Mouse (Mus musculus) erythroblast, adult 5-6 weeks (primary cell): ENCODE data around the gene Pxk. TPM values are rescaled to one million over a fixed set of nuclear protein-coding genes. Genes with fewer than 3 reads are reported as not detected.

Source experiments
- ATAC-seq: replicated peaks from 2 replicates; pipeline ENCODE4 v1.8.0; 2016; ENCODE audit warnings: moderate number of reproducible peaks, mild to moderate bottlenecking, moderate TSS enrichment, inconsistent platforms; ENCODE audit not compliant: poor library complexity, low FRiP score, severe bottlenecking
- total RNA-seq, 2 experiments: library from RNA; stranded (forward) in 1 of 2; stranded (reverse) in 1 of 2; fragments of 150-400 nt in 1 of 2; fragments of 200-764, 138-1000 nt in 1 of 2; gene quantifications; 2 replicates each; pipeline versions ENCODE4 v1.2.3 to v1.2.4; 2015 to 2017; ENCODE audit warnings: low replicate concordance in 2 of 2

The Pxk gene
- total RNA-seq (2015; ENCODE audit: low replicate concordance) (11.7 and 16.1 TPM in 2 replicates), total RNA-seq (2017; ENCODE audit: low replicate concordance) (3.9 and 9.6 TPM in 2 replicates)

DNA sequence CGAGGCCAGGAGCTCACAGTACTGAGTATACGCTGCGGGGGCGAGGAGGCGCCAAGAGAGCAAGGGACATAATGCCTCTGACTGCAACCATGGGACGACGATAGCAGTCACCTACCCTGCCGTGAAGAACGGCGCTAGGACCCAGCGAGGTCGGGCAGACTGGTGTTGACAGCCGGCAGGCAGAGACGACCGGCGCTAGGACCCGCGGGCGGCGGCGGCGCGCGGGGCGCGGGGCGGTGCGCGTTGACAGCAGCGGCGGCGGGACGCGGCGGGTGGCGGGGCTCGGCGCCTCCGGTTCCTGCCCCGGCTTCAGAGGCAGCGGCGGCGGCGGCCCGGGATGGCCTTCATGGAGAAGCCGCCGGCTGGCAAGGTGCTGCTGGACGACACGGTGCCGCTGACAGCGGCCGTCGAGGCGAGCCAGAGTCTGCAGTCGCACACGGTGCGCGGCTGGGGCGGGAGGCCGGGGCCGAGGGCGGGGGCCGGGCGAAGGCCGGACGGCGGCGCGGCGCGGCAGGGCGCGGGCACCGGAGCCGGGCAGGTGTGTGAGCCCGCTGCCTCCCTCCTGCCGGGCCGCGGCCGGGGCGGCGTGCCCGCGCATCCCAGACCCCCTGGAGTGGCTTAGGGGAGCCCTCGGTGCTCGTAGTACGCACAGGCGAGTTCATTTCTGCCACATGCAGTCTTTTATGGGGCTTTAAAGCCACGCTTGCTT, at the start of gene Pxk:
TSS of gene Pxk (plus strand) at position 234 of the 709 bp plus-strand sequence.
- ATAC-seq: peak; percentile 97

DNA sequence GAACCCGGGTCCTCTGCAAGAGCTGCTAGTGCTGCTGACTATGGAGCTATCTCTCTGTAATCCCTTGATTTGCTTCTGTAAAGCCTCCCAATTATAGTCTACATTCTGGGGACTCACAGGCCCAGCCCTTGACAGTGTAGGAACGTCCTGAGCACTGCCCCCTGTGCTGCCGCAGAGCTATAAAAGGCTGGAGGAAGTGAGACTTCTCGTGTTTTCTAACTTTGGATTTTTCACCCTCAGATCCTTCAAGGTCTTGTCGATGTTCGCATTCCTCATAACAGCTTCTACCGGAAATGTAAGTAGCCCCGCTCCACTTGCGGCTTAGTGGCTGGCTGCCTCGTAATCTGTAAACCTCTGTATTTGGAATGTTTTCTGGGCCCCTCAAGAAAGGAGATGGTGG, 48.7 kb upstream of the Pxk start:
- no peak for ATAC-seq

DNA sequence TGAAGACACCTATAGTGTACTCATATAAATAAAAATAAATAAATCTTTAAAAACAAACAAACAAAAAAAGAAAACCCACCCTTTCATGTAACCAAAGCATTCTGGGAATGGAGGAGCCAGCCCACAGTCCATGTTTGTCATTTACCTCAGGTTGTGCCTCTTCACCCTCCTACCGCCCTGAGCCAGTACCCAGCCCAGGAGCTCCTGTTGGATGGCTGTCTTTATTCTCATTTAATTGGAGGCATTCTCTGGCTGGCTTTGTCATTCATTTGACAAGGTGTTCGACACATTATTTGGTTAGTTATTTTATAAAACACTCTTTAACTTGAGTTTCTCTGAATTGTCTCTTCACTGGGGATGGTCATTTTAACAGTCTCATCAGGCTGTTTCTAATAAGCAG, 46.1 kb upstream of the Pxk start:
- ATAC-seq: no peak

DNA sequence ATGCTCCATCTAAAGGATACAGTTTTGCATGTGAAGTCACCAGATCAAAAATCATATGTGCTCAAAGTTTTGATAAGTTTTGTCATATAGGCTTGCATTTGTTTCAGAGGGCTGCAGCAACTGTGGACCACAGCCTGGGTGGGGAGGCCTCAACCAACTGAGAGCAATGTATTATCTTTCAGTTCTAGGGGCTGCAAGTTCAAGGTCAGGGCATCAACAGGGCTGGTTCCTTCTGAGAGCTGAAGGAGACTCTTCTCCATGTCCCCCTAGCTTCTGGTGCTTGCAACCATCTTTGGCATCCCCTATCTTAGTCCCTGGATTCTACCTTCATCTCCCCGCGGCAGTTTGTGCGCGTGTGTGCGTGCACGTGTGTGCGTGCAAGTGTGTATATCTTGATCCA, 45.4 kb upstream of the Pxk start:
- ATAC-seq: no peak

DNA sequence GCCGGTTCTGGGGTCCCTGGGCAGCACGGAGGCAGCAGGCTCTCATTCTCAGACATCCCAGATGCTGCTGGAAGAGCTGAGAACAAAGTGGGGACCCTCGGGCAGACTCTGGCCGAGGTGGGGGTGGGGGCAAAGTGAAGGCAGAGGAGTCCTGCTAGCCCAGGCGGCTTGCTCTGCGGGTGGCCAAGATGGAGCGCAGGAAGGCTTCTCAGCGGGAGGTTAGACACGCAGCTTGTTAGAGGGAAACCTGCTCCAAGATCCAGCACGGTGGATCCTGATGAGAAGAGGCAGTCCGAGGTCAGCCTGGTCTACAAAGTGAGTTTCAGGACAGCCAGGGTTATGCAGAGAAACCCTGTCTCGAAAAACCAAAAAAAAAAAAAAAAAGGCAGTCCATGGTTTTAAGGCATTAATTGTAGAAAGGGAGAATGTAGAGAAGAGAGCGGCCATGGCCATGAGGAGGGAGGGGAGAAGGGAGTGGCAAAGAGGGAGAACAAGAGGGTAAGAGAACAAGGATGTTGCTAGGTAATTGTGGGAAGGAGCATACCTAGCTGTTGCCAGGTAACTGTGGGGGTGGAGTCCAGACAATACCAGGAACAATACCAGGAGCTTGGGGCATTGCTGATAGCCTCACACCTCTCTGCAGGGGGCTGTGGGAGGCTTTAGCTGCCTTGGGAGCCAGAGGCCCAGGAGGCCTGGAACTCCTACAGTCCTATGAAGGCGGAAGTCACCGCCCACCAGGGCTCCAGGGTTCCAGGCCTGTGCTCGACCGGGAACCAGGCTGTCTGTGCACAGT, 43.5 kb upstream of the Pxk start:
- ATAC-seq: no peak

DNA sequence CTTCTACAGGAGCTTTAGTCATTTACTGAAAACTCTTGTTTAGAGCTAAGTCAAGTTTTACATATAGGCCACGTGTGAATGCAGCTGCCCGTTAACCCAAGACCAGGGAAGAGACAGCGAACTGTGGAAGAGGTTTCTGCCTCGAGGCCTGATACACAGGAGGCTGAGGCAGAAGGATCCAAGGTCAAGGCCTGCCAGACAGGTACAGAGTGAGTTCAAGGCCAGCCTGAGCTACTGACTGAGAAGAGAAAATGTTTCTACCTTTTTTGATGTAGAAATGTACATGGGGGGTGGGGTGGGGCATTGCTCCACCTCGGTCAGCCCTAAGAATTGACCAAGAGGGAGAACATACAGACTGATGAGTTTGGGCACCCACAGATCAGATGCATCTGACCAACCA, 41.9 kb upstream of the Pxk start:
- ATAC-seq: no peak

DNA sequence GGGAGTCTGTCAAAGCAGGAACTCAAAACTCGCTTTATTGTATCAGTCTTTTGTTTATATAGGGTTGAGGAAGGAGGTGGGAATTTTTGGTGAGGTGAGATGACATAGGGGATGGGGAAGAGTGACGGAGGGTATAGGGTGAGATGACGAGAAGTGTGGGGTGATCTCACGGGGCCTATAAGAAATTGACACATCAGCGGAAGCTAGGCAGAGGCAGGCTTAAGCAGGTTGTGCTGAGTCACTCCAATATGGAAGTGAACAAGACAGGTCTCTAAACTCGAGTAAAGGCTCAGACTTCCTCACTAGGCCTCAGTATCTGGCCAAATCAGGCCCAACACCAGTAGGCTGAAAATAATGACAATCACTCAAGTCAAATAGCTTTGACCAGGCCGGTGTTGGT, 38.1 kb upstream of the Pxk start:
- ATAC-seq: no peak

DNA sequence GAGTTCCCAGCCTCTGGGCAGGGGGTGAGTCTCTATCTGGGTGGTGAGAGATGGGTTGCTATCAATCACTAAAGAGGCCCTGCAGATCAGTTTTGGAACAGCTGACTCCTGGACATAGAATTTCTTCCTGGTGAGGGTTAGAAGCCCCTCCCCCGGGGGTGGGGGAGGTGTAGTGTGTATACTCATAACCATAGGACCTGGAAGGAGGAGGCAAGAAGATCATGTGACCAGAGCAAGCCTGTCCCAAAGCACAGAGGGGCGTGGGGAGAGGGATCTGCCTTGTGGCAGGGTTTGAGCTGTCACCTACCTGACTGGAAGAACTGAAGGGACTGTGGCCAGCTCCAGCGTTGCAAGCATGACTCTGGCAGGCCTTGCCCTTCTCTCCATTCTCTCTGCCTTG, 35.9 kb upstream of the Pxk start:
- ATAC-seq: no peak

DNA sequence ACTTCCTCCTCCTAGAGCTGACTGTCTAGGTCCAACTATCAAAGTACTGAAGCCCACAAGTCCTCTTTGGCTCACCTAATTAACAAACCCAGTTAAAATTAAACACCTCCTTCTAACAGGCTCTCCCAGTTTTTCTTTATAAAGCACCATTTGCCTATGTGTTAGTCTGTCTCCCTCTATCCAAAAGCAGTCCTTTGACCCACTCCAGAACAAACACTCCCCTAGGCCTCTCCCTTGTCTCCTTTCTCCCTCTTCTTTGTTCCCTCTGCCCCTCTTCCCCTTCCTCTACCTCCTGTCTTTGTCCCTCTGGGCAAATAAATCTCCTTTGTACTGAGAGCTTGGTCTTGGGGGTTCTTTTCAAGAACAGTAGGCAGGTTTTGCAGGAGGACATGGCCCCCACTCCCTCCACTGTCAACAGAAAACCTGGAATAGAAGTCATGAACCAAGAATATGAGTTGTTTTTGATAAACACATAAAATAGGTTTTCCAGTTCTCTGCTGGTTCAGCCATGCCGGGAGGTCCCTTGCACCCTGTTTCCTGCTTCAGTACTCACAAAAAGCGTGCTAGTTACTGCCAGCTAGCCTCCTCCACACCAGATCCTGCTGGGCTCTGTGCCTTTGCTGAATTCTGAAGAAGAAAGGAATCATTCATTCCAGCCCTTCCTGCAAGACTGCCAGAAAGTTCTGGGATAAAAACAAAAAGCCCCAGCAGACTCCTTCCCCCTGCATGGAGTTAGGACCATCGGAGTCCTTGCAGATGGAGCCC, 35.3 kb upstream of the Pxk start:
- no peak for ATAC-seq

DNA sequence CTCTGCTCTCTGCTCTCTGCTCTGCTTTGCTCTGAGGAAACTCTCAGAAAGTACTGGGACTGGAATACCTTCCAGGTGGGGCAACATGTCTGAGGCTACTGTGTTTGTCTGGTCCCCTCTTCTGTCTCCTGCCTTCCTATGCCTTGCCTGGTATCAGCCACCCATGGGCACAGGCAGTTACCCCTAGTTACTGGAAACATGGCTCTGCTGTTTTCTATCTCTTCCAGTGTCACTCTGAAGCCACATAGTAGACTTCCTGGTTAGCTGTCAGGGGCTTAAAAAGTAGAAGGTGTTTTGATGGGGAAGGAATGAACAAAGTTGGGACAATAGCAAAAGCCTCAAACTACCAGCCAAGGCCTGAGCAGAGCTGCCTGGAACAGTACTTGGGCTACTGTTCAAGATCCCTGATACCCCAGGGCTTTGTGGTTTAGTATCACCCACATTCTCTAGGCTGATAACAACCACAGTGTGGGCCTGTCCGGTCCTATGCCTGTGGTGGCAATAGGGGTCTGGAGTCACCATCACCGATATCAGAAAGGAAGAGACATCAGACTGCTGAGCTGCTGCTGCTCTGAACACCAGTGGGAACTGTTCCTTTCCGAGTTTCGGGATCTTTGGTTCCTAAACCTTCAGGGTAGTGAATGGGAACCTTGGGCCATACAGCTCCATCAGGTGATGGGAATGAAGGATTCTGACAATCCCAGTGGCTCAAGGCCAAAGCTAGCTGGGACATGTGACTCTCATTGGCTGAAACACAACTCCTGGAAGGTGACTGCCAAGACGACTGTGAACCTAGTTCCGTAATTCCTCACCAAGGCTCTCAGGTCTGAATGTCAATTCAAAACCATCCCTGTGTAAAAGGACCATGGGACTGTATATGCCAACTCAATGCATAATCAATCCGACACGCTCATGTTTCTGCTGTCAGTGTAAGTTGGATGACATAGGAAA, 33.9 kb upstream of the Pxk start:
- ATAC-seq: no peak

DNA sequence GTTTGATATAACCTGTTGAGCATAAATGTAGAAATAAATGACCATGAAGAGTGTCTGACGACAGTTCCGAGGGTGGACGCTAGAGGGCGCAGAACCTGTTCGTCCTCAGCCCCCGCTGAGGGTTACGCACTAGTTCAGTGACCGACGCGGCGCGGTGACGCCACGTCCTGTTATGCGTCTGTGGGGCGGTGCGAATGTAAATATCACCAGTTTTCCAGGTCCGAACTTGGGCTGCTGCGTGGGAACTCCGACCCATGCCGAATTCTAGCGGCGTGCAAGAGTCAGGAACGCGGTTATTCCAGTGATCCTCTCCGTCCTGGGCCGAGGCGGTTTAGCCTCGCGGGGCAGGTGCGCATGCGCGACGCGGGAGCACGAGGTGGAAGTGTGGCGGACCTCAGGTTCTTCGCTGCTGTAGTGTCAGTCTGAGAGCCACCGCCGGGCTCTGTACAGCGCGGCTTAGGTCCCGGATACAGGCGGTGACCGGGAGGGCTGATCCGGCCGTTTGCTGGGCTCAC, 17.8 kb upstream of the Pxk start, which contains the start of gene Rpp14:
TSS of gene Rpp14 (plus strand) at position 203 of the 515 bp plus-strand sequence.
- peak; percentile 97 for ATAC-seq

DNA sequence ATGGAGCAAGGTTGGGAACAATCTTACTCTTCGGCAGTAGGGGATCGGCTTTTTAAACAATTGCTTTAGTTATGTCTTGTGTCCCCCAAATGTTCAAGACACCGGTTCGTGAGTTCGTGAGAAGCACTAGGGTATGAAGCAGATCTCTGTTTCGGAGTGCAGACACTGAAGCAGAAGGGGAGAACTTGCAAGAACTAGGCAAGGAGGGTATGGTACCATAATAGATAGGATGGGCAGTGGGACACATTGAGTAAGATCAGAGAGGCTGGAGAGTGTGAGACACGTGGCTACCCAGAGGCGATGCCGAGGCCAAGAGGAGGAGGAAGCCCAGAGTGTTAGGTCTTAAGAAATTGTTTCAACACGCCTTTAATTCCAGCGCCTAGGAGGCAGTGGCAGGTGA, 17.3 kb upstream of the Pxk start:
- ATAC-seq: peak; percentile 42

DNA sequence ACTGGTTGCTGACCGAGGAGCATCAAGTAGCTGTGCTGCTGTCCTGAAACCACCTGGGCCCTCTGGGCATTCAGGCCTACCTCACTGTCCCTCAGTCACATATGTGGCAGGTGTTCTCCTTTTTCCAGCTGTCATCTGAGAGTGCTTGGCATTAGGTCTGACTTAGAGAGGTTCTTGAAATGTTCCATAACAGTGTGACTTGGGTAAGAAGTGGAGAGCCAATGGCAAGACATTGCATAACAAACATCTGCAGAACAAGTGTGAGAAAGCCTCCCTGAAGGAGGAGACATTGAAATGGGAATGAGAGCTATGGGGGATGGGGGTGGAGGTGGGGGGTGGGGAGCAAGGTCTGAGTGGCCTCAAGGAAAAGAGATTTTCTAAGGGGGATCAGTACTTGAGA, 15.1 kb upstream of the Pxk start:
- ATAC-seq: no peak

DNA sequence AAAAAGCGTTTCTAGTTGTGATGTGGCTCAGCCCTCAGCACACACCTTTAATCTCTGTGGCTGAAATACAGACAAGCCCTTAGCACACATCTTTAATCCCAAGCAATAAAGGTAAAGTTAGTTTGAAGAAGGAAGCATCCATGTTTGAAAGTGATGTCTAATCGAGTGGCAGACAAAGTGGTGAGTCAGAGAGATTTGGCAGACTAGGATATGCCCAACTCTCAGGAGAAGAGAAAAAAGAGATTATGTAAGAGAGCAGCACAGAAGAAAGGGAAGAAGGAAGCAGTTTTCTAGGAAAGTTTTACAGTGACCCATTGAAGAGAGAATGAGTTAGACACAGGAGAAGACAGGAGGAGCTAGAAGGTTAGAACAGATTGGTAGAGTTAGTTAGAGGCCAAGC, 9.0 kb upstream of the Pxk start:
- ATAC-seq: no peak

DNA sequence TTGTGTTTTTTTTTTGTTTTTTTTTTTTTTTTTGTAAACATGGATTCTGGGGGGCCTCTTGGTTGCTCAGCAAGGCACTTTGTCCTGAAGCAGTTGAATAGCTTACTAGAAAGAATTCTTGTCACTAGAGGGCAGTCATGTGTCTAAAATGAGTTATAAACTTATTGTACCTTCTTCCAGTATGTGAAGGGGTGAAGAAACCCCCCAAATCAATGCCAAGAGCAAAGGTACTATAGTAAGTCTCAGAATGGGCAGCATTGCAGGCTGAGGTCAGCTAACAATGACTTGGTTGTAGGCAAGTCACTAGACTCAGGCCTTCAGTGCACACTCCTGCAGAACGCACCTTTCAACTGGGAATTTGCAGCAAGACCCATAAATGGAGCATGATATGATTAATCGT, 5.4 kb upstream of the Pxk start:
- no peak for ATAC-seq

DNA sequence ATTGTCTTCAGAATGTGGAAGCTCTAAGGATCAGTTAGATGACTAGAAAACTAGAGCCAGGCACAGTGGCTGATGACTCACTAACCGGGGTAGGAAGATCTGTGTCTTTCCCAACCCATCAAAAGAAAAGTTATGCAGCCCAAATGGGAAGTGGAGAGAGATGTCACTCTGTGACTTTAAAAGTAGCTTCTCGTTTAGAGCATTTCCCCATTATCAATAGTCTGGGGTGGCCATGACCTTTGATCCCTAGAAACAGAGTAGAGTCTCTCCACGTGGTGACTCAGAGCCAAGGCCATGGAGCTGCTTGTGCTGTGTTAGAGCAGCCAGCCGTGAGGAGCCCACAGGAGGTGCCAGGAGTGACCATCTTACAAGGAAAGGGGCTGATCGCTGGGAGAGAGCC, 4.6 kb upstream of the Pxk start:
- no peak for ATAC-seq

DNA sequence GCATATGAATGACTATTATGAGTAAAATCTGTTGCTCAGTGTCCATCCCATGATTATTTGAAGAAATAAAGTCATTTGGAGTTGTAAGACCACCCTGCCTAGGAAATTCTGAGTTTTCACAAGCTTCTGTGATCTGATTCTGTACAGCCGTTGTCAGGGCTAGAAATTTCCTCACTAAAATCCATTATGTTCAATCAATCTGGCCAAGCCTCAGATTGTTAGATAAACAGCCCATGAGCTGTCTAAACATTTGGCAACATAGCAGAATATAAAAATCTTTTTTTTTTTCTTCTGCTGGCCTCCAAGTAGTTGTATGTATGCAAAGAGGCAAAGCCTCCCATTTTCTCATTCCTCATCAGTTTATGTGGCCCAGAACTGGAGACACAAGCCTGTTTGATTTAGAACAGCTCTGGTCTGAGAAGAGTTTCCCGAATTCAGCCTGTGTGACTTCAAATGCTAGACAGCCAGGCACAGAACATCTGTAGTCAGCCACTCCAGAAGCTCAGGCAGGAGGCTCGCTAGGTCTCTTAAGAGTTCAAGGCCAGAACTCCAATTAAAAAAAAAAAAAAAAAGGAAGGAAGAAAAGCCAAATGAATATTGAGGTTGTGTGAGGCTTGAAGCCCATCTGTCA, 3.0 kb upstream of the Pxk start:
- ATAC-seq: no peak

DNA sequence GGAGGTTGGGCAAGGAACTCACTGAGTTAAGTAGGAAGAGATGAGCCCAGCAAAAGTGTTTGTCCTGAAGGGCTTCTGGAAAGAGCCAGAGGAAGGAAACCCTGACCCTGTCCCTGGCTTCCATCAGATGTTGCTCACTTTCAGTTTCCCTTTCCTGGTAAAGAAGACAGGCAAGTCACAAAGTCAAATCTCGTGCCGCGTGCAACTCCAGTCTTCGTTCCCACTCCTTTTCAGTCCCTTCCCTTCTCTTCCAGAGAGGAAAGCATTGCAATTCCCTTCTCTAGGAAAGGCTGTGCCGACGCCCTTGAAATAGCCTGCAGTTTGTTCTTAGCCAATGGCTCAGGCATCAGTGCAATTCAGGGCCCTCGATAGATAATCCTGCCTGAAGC, 2.5 kb upstream of the Pxk start:
- no peak for ATAC-seq

DNA sequence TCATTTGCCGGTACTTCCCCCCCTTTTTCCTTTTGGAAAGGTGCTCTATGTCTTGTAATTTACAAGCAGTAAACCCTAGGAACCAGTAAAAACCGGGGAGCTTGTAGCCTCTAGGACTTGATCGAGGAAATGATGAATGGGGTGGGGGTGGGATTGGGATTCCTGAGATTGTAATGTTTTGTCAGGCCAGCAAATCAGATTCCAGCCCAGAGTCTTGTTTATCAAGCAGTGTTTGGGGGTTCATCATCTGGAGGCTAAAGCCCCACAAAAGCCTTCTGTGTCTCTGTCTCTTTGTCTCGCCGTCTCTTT, 630 bp downstream of the Pxk start:
- no peak for ATAC-seq
